Mouse (Mus musculus): ENCODE measurements around the gene Dhx34. TPM values are rescaled to one million over a fixed set of nuclear protein-coding genes. Genes with fewer than 3 reads are reported as not detected.

Dhx34 gene
- polyA plus RNA-seq, 1 experiment from 2014 or later, result 36.6 TPM

DNA sequence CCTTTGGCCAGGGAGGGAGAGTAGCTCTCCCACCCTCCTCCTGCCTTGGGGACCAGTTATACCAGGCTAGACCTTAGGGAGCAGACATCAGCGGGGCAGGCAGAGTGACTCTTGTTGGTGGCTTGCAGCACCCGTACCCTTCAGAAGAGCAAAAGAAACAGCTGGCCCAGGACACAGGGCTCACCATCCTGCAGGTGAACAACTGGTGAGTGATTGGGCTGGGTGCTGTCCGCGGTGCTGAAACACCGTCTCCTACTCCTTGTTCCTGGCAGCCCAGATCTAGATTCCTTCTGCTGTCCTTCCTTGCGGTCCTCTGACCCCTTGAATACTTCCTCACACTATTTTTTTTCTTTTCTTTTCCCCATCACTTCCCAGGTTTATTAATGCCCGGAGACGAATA lies 38.2 kb downstream of the Dhx34 start:
- no peaks in the 10 kb centered on the region for H3K36me3 ChIP-seq (ENCODE audit: control insufficient read depth, insufficient read depth, low read length)
- H3K9ac ChIP-seq (ENCODE audit: low read length), result no peak overlapping the region
- no peaks in the 10 kb centered on the region for H3K4me1 ChIP-seq (ENCODE audit: control insufficient read depth, insufficient read depth, low read length)
- no peak overlapping the region for H3K4me3 ChIP-seq (replicated peaks; ENCODE audit: low read length)
- no peaks in the 10 kb centered on the region for H3K27me3 ChIP-seq (ENCODE audit: control insufficient read depth, insufficient read depth, low read length)
- WGBS, result 20% methylated on average over 8 of the region's 8 CpGs
- no peak overlapping the region for H3K27ac ChIP-seq (ENCODE audit: low read length)
- ATAC-seq (ENCODE audit: insufficient read depth, low FRiP score), result no peak
- H3K4me2 ChIP-seq (ENCODE audit: low read depth, low read length), result no peak overlapping the region
- no peaks in the 10 kb centered on the region; the same call in 1 of the 2 replicates for H3K9me3 ChIP-seq (replicated peaks; ENCODE audit: control insufficient read depth, low read length)

GRCm38 (mm10) chr7:16178114-16178513 lies 43.7 kb downstream of the Dhx34 start:
- H3K9me3 ChIP-seq (replicated peaks; ENCODE audit: control insufficient read depth, low read length), result no peaks in the 10 kb centered on the region; the same call in 1 of the 2 replicates
- H3K27ac ChIP-seq (ENCODE audit: low read length), result no peak overlapping the region
- no peaks in the 10 kb centered on the region for H3K27me3 ChIP-seq (ENCODE audit: control insufficient read depth, insufficient read depth, low read length)
- H3K9ac ChIP-seq (ENCODE audit: low read length), result no peak overlapping the region
- no peaks in the 10 kb centered on the region for H3K36me3 ChIP-seq (ENCODE audit: control insufficient read depth, insufficient read depth, low read length)
- no peak for ATAC-seq (ENCODE audit: insufficient read depth, low FRiP score)
- no peak overlapping the region for H3K4me2 ChIP-seq (ENCODE audit: low read depth, low read length)
- H3K4me1 ChIP-seq (ENCODE audit: control insufficient read depth, insufficient read depth, low read length), result peaks cover 4% of the 10 kb centered on the region
- 76% methylated on average over 4 of the region's 4 CpGs for WGBS
- H3K4me3 ChIP-seq (replicated peaks; ENCODE audit: low read length), result no peak overlapping the region

DNA sequence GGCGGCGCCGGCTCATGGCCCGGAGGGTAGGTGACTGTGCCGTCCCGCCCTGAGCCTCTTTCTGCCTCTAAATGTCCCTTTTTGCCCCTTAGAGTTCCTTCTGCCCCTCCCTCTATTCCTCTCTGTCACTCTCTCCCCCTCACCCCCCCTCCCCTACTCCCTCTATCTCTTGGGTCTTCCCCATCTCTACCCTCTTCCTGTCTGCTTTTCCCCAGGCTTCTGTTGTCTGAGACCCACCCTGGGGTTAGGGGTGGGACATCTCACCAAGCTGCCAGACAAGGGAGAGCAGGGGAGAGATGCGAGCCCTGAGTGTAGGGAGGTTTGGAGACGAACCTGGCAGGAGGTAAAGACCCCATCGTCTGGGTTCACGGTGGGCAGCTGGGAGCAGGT lies 46.3 kb downstream of the Dhx34 start:
- 0% methylated on average over 10 of the region's 10 CpGs for WGBS
- H3K4me1 ChIP-seq (ENCODE audit: control insufficient read depth, insufficient read depth, low read length), result peaks cover 8% of the 10 kb centered on the region
- H3K4me3 ChIP-seq (replicated peaks; ENCODE audit: low read length), result peak overlapping the region; percentile 54
- peak; percentile 16; the same call in 1 of the 2 replicates for ATAC-seq (ENCODE audit: insufficient read depth, low FRiP score)
- no peaks in the 10 kb centered on the region; the same call in 1 of the 2 replicates for H3K9me3 ChIP-seq (replicated peaks; ENCODE audit: control insufficient read depth, low read length)
- H3K27ac ChIP-seq (ENCODE audit: low read length), result no peak overlapping the region
- peak overlapping the region; percentile 77 for H3K9ac ChIP-seq (ENCODE audit: low read length)
- H3K4me2 ChIP-seq (ENCODE audit: low read depth, low read length), result peak overlapping the region; percentile 73
- H3K27me3 ChIP-seq (ENCODE audit: control insufficient read depth, insufficient read depth, low read length), result no peaks in the 10 kb centered on the region
- no peaks in the 10 kb centered on the region for H3K36me3 ChIP-seq (ENCODE audit: control insufficient read depth, insufficient read depth, low read length)

DNA sequence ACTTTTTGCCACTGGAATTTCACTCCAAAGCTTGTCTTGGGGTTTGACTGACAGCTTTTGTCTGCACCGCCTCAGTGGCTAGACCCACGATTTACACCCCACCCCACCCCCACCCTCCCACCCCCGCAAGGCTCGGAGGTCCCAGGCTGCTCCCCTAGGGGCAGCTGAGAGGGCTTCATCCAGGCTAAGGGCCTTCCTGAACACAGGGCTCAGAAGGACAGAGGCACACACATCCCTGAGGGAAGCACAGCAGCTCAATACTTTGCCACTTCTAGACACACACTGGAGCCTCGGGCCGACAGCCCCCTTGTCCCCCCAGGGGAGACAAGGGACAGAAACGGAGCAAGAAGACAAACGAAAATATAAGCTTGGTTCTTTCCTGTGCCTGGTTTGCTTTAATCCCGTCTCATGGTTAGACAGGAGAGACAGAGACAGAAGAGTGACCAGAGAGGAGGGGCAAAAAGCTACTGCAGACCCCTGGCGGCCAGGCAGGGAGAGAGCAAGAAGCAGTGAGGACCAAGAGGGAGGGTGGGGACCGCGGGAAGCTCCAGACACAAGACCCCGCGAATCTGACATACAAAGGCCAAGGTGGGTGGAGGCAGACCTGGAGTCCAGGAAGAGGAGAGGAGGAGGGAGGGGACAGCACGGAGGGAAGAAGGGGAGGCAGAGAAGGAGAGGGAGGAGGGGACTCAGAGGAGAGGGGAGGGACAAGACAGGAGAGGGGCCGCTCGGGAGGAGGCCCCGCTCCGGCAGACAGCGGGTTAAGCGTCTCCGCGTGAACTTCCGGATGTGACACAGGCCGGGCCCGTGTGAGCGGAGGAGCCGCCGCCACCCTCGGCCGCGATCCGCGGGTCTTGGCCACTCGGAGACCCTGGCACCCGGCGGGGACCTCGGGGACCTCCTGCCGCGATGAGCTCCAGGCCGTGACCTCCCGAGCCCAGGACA lies 47.0 kb downstream of the Dhx34 start, which contains the start of gene Meis3:
Gene Meis3 (plus strand): TSS at position 494 of the 945 bp plus-strand sequence.
- Histone ChIP-seq H3K4me3 (replicated peaks; ENCODE audit: low read length) (peak within 1 kb of the TSS; percentile 54), H3K36me3 (ENCODE audit: control insufficient read depth, insufficient read depth, low read length) (no peaks in the 10 kb centered on the region), H3K9me3 (replicated peaks; ENCODE audit: control insufficient read depth, low read length) (no peaks in the 10 kb centered on the region; the same call in 1 of the 2 replicates), H3K4me2 (ENCODE audit: low read depth, low read length) (peak within 1 kb of the TSS; percentile 73), H3K9ac (ENCODE audit: low read length) (peak within 1 kb of the TSS; percentile 77), H3K27me3 (ENCODE audit: control insufficient read depth, insufficient read depth, low read length) (no peaks in the 10 kb centered on the region), H3K27ac (ENCODE audit: low read length) (peak within 1 kb of the TSS; percentile 33; the same call in 1 of the 2 replicates), H3K4me1 (ENCODE audit: control insufficient read depth, insufficient read depth, low read length) (peaks cover 8% of the 10 kb centered on the region)
- ATAC-seq (ENCODE audit: insufficient read depth, low FRiP score), result peak; percentile 84
- under 1% methylated on average over 42 of the region's 42 CpGs for WGBS

DNA sequence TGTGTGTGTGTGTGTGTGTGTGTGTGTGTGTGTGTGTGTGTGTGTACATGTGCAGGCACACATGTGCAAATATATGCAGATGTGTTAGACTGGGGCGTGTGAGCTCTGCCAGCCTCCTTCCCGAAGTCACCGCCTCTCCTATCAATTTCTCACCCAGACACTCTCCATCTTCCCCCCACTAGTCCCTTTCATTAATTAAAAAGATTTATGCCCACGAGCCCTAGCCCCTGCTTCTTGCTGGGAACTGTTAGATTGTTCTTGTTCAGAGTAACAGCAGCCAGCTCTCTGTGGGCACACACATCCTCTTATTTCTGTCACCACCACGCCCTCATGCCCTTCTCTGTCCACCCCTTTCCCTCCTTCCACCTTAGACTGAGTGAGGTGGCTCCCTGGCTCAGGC lies 48.7 kb downstream of the Dhx34 start:
- no peak overlapping the region for H3K4me2 ChIP-seq (ENCODE audit: low read depth, low read length)
- H3K27ac ChIP-seq (ENCODE audit: low read length), result no peak overlapping the region
- H3K9me3 ChIP-seq (replicated peaks; ENCODE audit: control insufficient read depth, low read length), result no peaks in the 10 kb centered on the region
- H3K36me3 ChIP-seq (ENCODE audit: control insufficient read depth, insufficient read depth, low read length), result no peaks in the 10 kb centered on the region
- H3K4me1 ChIP-seq (ENCODE audit: control insufficient read depth, insufficient read depth, low read length), result peaks cover 8% of the 10 kb centered on the region
- no peaks in the 10 kb centered on the region for H3K27me3 ChIP-seq (ENCODE audit: control insufficient read depth, insufficient read depth, low read length)
- WGBS, result 38% methylated on average over 5 of the region's 5 CpGs
- no peak overlapping the region for H3K4me3 ChIP-seq (replicated peaks; ENCODE audit: low read length)
- H3K9ac ChIP-seq (ENCODE audit: low read length), result peak overlapping the region; percentile 16; the same call in 1 of the 2 replicates
- no peak for ATAC-seq (ENCODE audit: insufficient read depth, low FRiP score)

DNA sequence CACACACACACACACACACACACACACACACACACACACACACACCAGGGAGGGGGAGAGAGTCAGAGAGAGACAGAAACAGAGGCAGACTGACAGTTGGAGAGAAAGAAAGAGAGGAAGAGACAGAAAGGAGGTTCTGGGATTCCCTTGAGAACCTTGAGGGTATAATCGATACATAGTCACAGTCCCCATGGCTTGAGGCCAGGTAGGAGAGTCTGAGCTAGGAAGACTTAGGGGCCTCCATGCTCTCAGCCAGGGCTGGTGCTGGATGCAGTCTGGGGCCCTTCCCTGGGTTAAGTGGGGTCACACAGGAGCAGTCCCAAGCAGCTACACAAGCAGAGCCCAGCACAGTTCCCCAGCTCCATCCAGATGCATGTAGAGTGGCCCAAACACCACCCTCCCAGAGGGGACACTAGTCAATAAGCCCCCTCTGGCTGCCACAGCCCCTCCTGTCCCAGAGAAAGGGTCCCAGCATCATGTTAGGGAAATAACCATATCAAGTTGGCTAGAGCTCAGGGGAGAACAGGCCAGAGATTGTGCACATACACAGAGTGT lies 49.2 kb downstream of the Dhx34 start:
- 20% methylated on average over 1 of the region's 1 CpGs for WGBS

GRCm38 (mm10) chr7:16172141-16172581 lies 49.7 kb downstream of the Dhx34 start:
- Histone ChIP-seq H3K9me3 (replicated peaks; ENCODE audit: control insufficient read depth, low read length) (no peaks in the 10 kb centered on the region), H3K27me3 (ENCODE audit: control insufficient read depth, insufficient read depth, low read length) (no peaks in the 10 kb centered on the region), H3K9ac (ENCODE audit: low read length) (no peak overlapping the region), H3K4me2 (ENCODE audit: low read depth, low read length) (no peak overlapping the region), H3K4me1 (ENCODE audit: control insufficient read depth, insufficient read depth, low read length) (peaks cover 8% of the 10 kb centered on the region), H3K27ac (ENCODE audit: low read length) (no peak overlapping the region), H3K36me3 (ENCODE audit: control insufficient read depth, insufficient read depth, low read length) (no peaks in the 10 kb centered on the region), H3K4me3 (replicated peaks; ENCODE audit: low read length) (no peak overlapping the region)
- 9% methylated on average over 1 of the region's 1 CpGs for WGBS
- no peak for ATAC-seq (ENCODE audit: insufficient read depth, low FRiP score)

More for the DNA sequence above, 49.2 kb downstream of the Dhx34 start:
- Histone ChIP-seq H3K27ac (ENCODE audit: low read length) (no peak overlapping the region), H3K4me2 (ENCODE audit: low read depth, low read length) (no peak overlapping the region), H3K4me3 (replicated peaks; ENCODE audit: low read length) (no peak overlapping the region), H3K9me3 (replicated peaks; ENCODE audit: control insufficient read depth, low read length) (no peaks in the 10 kb centered on the region), H3K27me3 (ENCODE audit: control insufficient read depth, insufficient read depth, low read length) (no peaks in the 10 kb centered on the region), H3K36me3 (ENCODE audit: control insufficient read depth, insufficient read depth, low read length) (no peaks in the 10 kb centered on the region), H3K9ac (ENCODE audit: low read length) (no peak overlapping the region), H3K4me1 (ENCODE audit: control insufficient read depth, insufficient read depth, low read length) (peaks cover 8% of the 10 kb centered on the region)
- no peak for ATAC-seq (ENCODE audit: insufficient read depth, low FRiP score)

DNA sequence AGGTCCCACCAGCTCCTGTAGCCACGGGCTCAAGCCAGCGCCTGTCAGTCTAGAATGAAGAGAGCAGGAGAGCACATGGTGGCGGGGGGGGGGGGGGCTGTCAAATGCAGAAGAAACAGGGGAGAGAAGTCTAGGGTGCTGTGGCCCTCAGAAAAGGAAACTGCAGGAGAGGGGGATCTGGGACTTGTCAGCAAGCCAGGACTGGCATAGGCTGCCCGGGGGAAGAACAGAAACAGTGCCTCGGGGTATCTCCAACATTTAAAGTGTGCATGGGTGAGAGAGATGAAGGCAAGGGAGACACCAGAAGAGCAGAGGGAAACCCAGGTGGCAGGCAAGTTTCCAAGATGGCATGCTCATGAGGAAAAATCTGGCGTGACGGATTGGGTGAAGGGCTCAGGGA lies 59.8 kb downstream of the Dhx34 start:
- Histone ChIP-seq H3K9me3 (replicated peaks; ENCODE audit: control insufficient read depth, low read length) (0 out of 2 replicates have a peak, but pooled peaks cover 4% of the 10 kb centered on the region), H3K4me1 (ENCODE audit: control insufficient read depth, insufficient read depth, low read length) (no peaks in the 10 kb centered on the region), H3K4me3 (replicated peaks; ENCODE audit: low read length) (no peak overlapping the region), H3K4me2 (ENCODE audit: low read depth, low read length) (no peak overlapping the region), H3K27ac (ENCODE audit: low read length) (no peak overlapping the region), H3K36me3 (ENCODE audit: control insufficient read depth, insufficient read depth, low read length) (no peaks in the 10 kb centered on the region), H3K9ac (ENCODE audit: low read length) (no peak overlapping the region), H3K27me3 (ENCODE audit: control insufficient read depth, insufficient read depth, low read length) (peaks cover 8% of the 10 kb centered on the region)
- WGBS, result 72% methylated on average over 7 of the region's 7 CpGs
- ATAC-seq (ENCODE audit: insufficient read depth, low FRiP score), result no peak

GRCm38 (mm10) chr7:16161302-16161701 lies 60.5 kb downstream of the Dhx34 start:
- Histone ChIP-seq H3K9ac (ENCODE audit: low read length) (no peak overlapping the region), H3K36me3 (ENCODE audit: control insufficient read depth, insufficient read depth, low read length) (no peaks in the 10 kb centered on the region), H3K27me3 (ENCODE audit: control insufficient read depth, insufficient read depth, low read length) (peaks cover 8% of the 10 kb centered on the region), H3K9me3 (replicated peaks; ENCODE audit: control insufficient read depth, low read length) (0 out of 2 replicates have a peak, but pooled peaks cover 4% of the 10 kb centered on the region), H3K4me1 (ENCODE audit: control insufficient read depth, insufficient read depth, low read length) (no peaks in the 10 kb centered on the region), H3K4me3 (replicated peaks; ENCODE audit: low read length) (no peak overlapping the region), H3K27ac (ENCODE audit: low read length) (no peak overlapping the region), H3K4me2 (ENCODE audit: low read depth, low read length) (no peak overlapping the region)
- ATAC-seq (ENCODE audit: insufficient read depth, low FRiP score), result no peak
- 85% methylated on average over 9 of the region's 9 CpGs for WGBS

Measured in stomach, embryonic 16.5 days (tissue).